Mouse (Mus musculus) brain, embryonic 14.5 days (tissue): Measurements from ENCODE around the gene Cyp11a1. TPM values are rescaled to one million over a fixed set of nuclear protein-coding genes. Genes with fewer than 3 reads are reported as not detected.

Source experiments
- DNase-seq: peaks from one replicate; pipeline ENCODE4 v3.0.0-alpha.2; 2011; ENCODE audit warnings: low read depth
- CTCF ChIP-seq: fragments of 200-500 bp; IDR thresholded peaks from 2 replicates; pipeline ENCODE4 v1.5.1; 2012; ENCODE audit warnings: inconsistent platforms, mild to moderate bottlenecking, moderate library complexity, borderline replicate concordance; ENCODE audit not compliant: insufficient read depth, insufficient read length; ENCODE audit errors: extremely low read depth
- POLR2A ChIP-seq: fragments of 200-500 bp; IDR thresholded peaks from 2 replicates; pipeline ENCODE4 v1.6.1; 2012; ENCODE audit warnings: mild to moderate bottlenecking, inconsistent platforms, borderline replicate concordance; ENCODE audit not compliant: poor library complexity, insufficient read depth, insufficient read length, severe bottlenecking; ENCODE audit errors: extremely low read depth
- polyA plus RNA-seq: library from polyadenylated mRNA; depleted of rRNA; stranded (reverse); fragments of >200 nt; gene quantifications from 2 replicates; pipeline ENCODE4 v1.2.3, GENCODE M21; 2012; rRNA removed

Cyp11a1 gene
- polyA plus RNA-seq = 0.66 and 0.68 TPM in 2 replicates

DNA sequence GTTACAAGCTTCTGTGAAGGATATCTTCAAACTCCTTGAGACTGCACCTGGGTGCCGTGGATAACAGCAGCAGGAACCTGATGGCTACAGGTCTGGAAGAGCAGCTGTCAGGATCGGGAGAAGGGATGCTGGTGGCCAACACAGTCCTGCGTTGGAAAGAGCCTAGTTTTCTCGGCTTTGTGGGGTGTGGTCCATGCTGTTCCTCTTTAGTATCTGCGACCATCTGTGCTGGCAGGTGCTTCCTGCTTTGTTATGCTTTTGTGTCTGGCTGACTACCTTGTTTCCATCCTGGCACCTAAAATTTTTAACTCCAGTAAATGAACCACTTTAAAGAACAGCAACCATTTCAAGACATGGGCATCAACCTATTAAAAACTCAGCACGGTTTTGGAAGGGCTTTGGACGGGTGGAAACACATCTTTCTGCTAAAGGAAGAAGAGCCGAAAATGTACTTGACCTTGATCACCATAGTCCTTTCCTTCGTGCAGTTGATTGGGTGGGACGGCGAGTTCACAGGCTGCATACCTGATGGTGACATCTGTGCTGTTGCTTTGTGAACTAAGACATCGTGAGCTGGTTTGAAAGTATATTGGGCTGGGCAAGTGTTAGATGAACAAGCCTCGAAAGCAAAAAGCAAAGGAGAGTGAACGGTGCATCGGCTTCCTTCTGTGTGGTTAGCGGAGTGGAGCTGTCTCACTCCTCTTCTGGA is at the start of gene Cyp11a1:
Gene Cyp11a1 (plus strand): TSS at position 659 of the 709 bp plus-strand sequence.
- DNase-seq = no peak
- no peak for TF ChIP-seq POLR2A

GRCm38 (mm10) chr9:57956838-57957236 is 49.4 kb upstream of the Cyp11a1 start:
- DNase-seq = no peak
- TF ChIP-seq CTCF = no peak
- TF ChIP-seq POLR2A = no peak

DNA sequence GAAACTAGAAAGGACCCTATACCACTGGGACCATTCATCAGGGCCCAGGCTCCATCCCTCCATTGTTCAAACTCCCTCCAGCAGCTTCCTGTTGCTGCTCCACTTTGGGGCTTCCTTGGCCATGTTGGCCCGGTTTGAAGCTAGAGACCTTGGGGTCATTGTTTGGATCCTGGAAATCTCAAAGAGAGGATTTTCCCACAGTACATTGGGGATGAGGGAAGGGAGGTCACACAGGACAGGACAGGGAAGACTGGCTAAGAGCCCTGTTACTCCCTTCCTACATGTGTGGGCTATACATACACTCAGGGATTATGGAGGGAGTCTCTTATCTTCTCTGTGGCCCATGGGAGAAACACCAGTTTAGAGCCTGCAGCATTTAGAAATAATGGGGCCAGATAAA is 47.6 kb upstream of the Cyp11a1 start:
- TF ChIP-seq CTCF (no peak), POLR2A (no peak)
- DNase-seq = no peak

DNA sequence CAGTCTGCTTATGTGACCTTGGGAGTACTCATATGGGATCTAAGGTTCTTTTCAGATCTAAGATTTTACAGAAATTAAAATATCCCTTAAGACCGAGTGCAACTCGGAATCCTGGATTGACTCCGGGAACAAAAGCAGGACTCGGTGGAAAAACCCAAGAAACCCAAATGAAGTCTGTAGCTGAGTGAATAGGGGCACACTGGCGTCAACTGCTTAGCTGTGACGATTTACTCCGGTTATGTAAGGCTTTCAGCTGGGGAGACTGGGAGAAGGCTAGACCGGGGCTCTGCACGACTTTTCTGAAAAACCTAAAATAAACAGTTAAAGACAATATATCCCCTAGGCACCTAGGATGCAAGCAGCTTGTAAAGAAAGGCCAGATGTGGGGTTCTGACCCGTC is 46.8 kb upstream of the Cyp11a1 start:
- no peak for TF ChIP-seq CTCF
- no peak for TF ChIP-seq POLR2A
- DNase-seq = no peak

- DNase-seq = no peak
- TF ChIP-seq POLR2A (no peak), CTCF (no peak)
These were observed 46.0 kb upstream of the Cyp11a1 start for GRCm38 (mm10) chr9:57959886-57960866.

- DNase-seq = no peak
- no peak for TF ChIP-seq POLR2A
These were observed 45.0 kb upstream of the Cyp11a1 start for GRCm38 (mm10) chr9:57961226-57961625.

GRCm38 (mm10) chr9:57961863-57962778 is 44.1 kb upstream of the Cyp11a1 start:
- no peak for DNase-seq
- TF ChIP-seq POLR2A (no peak), CTCF (no peak)

GRCm38 (mm10) chr9:57963249-57963997 is 42.8 kb upstream of the Cyp11a1 start:
- no peak for DNase-seq
- no peak for TF ChIP-seq CTCF
- TF ChIP-seq POLR2A = no peak

- DNase-seq = no peak
- TF ChIP-seq POLR2A (no peak), CTCF (no peak)
These were observed 42.2 kb upstream of the Cyp11a1 start for GRCm38 (mm10) chr9:57963998-57964395.

DNA sequence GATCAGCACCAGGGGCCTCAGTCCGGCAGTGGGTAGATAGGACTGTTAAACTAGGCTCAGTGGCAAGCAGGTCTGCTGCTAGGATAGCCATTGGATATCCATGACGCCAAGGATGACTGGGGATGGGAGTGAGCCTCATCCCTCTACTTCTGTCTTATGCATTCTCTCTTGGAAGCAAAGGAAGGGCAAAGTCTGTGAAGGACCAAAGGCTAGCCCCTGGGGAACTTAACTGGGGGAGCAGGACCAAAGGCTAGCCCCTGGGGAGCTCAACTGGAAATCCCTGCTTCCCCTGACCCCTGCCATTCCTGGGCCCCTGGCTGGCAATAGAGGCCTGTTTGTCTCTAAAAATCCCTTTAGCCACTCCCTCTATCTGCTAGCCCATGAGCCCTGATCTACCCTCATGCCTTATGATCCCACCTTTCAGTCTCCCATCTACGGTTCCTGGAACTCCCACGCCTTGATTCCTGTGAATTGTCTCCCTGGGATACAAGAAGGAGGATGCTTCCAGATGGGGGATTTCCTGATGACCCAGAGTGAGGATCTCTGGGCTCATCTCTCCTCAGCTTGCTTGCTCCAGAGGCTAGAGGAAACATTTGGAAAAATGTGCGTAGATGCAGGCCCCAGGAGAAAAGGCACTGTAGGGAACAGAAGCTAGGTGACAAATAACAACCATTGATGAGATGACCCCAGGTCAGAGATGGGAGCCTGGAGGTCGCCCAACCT is 41.5 kb upstream of the Cyp11a1 start:
- no peak for DNase-seq

More for the DNA sequence above, 41.5 kb upstream of the Cyp11a1 start:
- no peak for TF ChIP-seq POLR2A
- TF ChIP-seq CTCF = no peak
